Mouse (Mus musculus): ENCODE measurements at regions not wholly inside any gene's neighbourhood (a gene's known extent, or its start where the extent isn't known, plus 50 kb on each side); places are given as distances from the start of the nearest gene placed in this dataset.
A peak's percentile ranks its signal among the peaks of the same experiment; 100 is the strongest.

- TF ChIP-seq CTCF (conservative IDR thresholded peaks at IDR 0.05; ENCODE audit: insufficient read depth, insufficient read length, low read depth, low read length) (peak; percentile 98), POLR2A (IDR thresholded peaks at IDR 0.05; ENCODE audit: low read depth, low read length) (no peak)
These were observed 1425.9 kb upstream of the Gm7489 start for GRCm38 (mm10) chr15:52458782-52459181.
